Mouse (Mus musculus): ENCODE measurements around the gene Rprd1b.
A peak's percentile ranks its signal among the peaks of the same experiment; 100 is the strongest.
"Not testable (repeated sequence)": the region's sequence is repeated elsewhere in the genome, so short reads cannot be mapped to it uniquely, and the experiment has no call there.

Gene Rprd1b

GRCm38 (mm10) chr2:158043504-158043903 is 15.2 kb downstream of the Rprd1b start:
- no peak for DNase-seq (ENCODE audit: low spot score)

GRCm38 (mm10) chr2:158046186-158046585 is 17.9 kb downstream of the Rprd1b start:
- no peak for DNase-seq (ENCODE audit: low spot score)

GRCm38 (mm10) chr2:158047903-158048302 is 19.6 kb downstream of the Rprd1b start:
- DNase-seq (ENCODE audit: low spot score): peak; percentile 61

GRCm38 (mm10) chr2:158048718-158049117 is 20.4 kb downstream of the Rprd1b start:
- DNase-seq (ENCODE audit: low spot score): no peak

- DNase-seq (ENCODE audit: low spot score): no peak
Observed at GRCm38 (mm10) chr2:158050116-158050515, 21.8 kb downstream of the Rprd1b start.

- no peak for DNase-seq (ENCODE audit: low spot score)
Observed at GRCm38 (mm10) chr2:158054596-158054995, 26.3 kb downstream of the Rprd1b start.

GRCm38 (mm10) chr2:158055383-158055782 is 27.1 kb downstream of the Rprd1b start:
- not testable (repeated sequence) for DNase-seq (ENCODE audit: low spot score)

GRCm38 (mm10) chr2:158057030-158057429 is 28.7 kb downstream of the Rprd1b start:
- no peak for DNase-seq (ENCODE audit: low spot score)

GRCm38 (mm10) chr2:158058534-158058933 is 30.2 kb downstream of the Rprd1b start:
- DNase-seq (ENCODE audit: low spot score): no peak

- DNase-seq (ENCODE audit: low spot score): peak; percentile 40
Observed at GRCm38 (mm10) chr2:158059666-158060105, 31.4 kb downstream of the Rprd1b start.

GRCm38 (mm10) chr2:158063036-158063435 is 34.7 kb downstream of the Rprd1b start:
- DNase-seq (ENCODE audit: low spot score): no peak

GRCm38 (mm10) chr2:158064571-158065048 is 36.3 kb downstream of the Rprd1b start:
- peak; percentile 25 for DNase-seq (ENCODE audit: low spot score)

GRCm38 (mm10) chr2:158065064-158065463 is 36.8 kb downstream of the Rprd1b start:
- DNase-seq (ENCODE audit: low spot score): no peak

GRCm38 (mm10) chr2:158066456-158066855 is 38.2 kb downstream of the Rprd1b start:
- DNase-seq (ENCODE audit: low spot score): no peak

GRCm38 (mm10) chr2:158067260-158067824 is 39.0 kb downstream of the Rprd1b start:
- no peak for DNase-seq (ENCODE audit: low spot score)

- no peak for DNase-seq (ENCODE audit: low spot score)
Observed at GRCm38 (mm10) chr2:158068444-158068971, 40.2 kb downstream of the Rprd1b start.

- DNase-seq (ENCODE audit: low spot score): no peak
Observed at GRCm38 (mm10) chr2:158070885-158071632, 42.8 kb downstream of the Rprd1b start.

GRCm38 (mm10) chr2:158071633-158071995 is 43.3 kb downstream of the Rprd1b start:
- no peak for DNase-seq (ENCODE audit: low spot score)

GRCm38 (mm10) chr2:158074835-158075234 is 46.5 kb downstream of the Rprd1b start:
- DNase-seq (ENCODE audit: low spot score): no peak

GRCm38 (mm10) chr2:158076690-158077089 is 48.4 kb downstream of the Rprd1b start:
- no peak for DNase-seq (ENCODE audit: low spot score)

- no peak for DNase-seq (ENCODE audit: low spot score)
Observed at GRCm38 (mm10) chr2:158077981-158078380, 49.7 kb downstream of the Rprd1b start.

GRCm38 (mm10) chr2:158078971-158079370 is 50.7 kb downstream of the Rprd1b start:
- no peak for DNase-seq (ENCODE audit: low spot score)

GRCm38 (mm10) chr2:158079843-158080395 is 51.6 kb downstream of the Rprd1b start:
- no peak for DNase-seq (ENCODE audit: low spot score)
